15 mouse cellular contexts compared by ENCODE assay signal in the genomic region with DNA sequence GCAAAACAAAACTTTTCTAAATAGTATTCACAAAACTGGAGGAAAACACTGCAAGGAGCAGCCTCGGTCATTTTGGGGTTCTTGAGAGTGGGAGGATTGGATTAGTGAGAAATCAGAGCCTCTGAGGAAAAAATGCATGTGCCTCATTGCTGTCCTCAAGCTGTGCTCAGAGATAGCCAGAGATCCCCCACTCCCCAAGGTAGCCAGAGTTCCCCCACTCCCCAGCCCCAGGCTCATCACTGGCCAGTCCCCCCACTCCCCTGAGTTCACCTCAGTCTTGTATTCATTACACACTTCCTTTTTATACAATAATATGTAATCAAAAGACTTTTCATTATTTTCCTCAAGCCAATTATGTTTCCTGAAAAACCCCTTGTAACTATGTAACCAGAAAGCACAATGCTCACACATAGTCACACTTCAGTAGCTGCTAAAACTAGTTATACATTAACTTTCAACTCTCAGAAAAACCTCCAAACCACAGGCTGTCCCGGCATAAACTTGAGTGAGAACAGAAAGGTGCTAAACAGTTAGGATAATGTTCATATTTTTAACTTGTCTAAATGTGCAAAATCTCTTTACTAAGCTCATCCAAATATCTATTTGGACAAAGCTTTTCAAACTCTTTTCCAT.
"Had no signal": no experiment of that assay in that cellular context is flagged by ENCODE, and none has a peak within 500 bp of the region (broad histone marks: within the 10 kb centered on the region; RNA-seq: fewer than 3 reads in every experiment).

No protein-coding gene starts in this region.

- H3K9ac ChIP-seq: hindbrain, embryonic 15.5 days; limb, embryonic 13.5 days; liver, embryonic 14.5 days; midbrain, embryonic 15.5 days; neural tube, embryonic 13.5 days had no signal

- H3K4me3 ChIP-seq: hindbrain, embryonic 15.5 days; limb, embryonic 13.5 days; midbrain, embryonic 10.5 days; midbrain, embryonic 15.5 days; neural tube, embryonic 13.5 days had no signal

- DNase-seq: layer of hippocampus, adult 9-11 months; layer of hippocampus, postnatal 36 days; left cerebral cortex, postnatal 4 days; lung, adult 18-20 months; lung, postnatal 4 days; retina, postnatal 1 day; right cerebral cortex, postnatal 4 days; spleen, adult 18-20 months had no signal

- H3K36me3 ChIP-seq: hindbrain, embryonic 15.5 days; limb, embryonic 13.5 days; midbrain, embryonic 10.5 days; midbrain, embryonic 15.5 days; neural tube, embryonic 13.5 days had no signal

- H3K4me1 ChIP-seq: hindbrain, embryonic 15.5 days; limb, embryonic 13.5 days; midbrain, embryonic 10.5 days; midbrain, embryonic 15.5 days; neural tube, embryonic 13.5 days had no signal

- ATAC-seq: lung, postnatal 0 days; midbrain, embryonic 15.5 days had no signal

- H3K27ac ChIP-seq: hindbrain, embryonic 15.5 days; limb, embryonic 13.5 days; liver, embryonic 14.5 days; midbrain, embryonic 10.5 days; midbrain, embryonic 15.5 days; neural tube, embryonic 13.5 days had no signal

- H3K27me3 ChIP-seq: hindbrain, embryonic 15.5 days; limb, embryonic 13.5 days; midbrain, embryonic 15.5 days; neural tube, embryonic 13.5 days had no signal

- H3K9me3 ChIP-seq: hindbrain, embryonic 15.5 days had no signal

- H3K4me2 ChIP-seq: hindbrain, embryonic 15.5 days; limb, embryonic 13.5 days; midbrain, embryonic 15.5 days; neural tube, embryonic 13.5 days had no signal
